Mouse (Mus musculus) naive thymus-derived CD4-positive, alpha-beta T cell, adult 2 months (primary cell): ENCODE data around the gene Hist1h4h.

ENCODE experiments used
- DNase-seq: peaks from one replicate; pipeline ENCODE4 v3.0.0-alpha.2; 2011; ENCODE audit warnings: low read depth

Gene Hist1h4h

GRCm38 (mm10) chr13:23575864-23576313, 45.0 kb downstream of the Hist1h4h start:
- DNase-seq: peak; percentile 47

GRCm38 (mm10) chr13:23576351-23576881, 45.6 kb downstream of the Hist1h4h start:
- no peak for DNase-seq

GRCm38 (mm10) chr13:23576906-23577639, 46.2 kb downstream of the Hist1h4h start:
- DNase-seq: no peak

DNA sequence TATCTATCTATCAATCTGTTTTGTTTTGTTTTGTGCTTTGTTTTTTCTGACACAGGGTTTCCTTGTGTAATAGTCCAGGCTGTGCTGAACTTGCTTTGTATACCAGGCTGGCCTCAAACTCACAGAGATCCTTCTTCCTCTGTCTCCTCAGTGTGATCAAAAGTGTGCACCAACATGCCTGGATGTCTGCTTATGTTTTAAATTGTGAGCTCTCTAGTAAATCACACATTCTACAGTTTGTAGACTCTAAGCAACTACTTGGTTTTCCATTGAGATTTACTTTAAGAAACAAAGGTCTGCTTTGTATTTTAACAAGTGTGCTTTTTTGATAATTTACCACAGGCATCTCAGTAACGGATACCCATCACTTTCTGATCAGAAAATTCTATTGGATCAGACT, 47.0 kb downstream of the Hist1h4h start:
- DNase-seq: no peak
